Mouse (Mus musculus): ENCODE measurements around the gene Slc22a6.

The Slc22a6 gene

GRCm38 (mm10) chr19:8617904-8618303 is at the start of gene Slc22a6:
Slc22a6 (plus strand) TSS chr19:8618039.
- DNase-seq (ENCODE audit: low spot score) = no peak

- no peak for DNase-seq (ENCODE audit: low spot score)
Measured at GRCm38 (mm10) chr19:8569453-8569863, 48.4 kb upstream of the Slc22a6 start.

- no peak for DNase-seq (ENCODE audit: low spot score)
Measured at GRCm38 (mm10) chr19:8570341-8571040, 47.3 kb upstream of the Slc22a6 start.

GRCm38 (mm10) chr19:8571746-8572145 is 46.1 kb upstream of the Slc22a6 start:
- DNase-seq (ENCODE audit: low spot score) = no peak

GRCm38 (mm10) chr19:8572485-8572884 is 45.4 kb upstream of the Slc22a6 start:
- DNase-seq (ENCODE audit: low spot score) = no peak

GRCm38 (mm10) chr19:8577432-8577831 is 40.4 kb upstream of the Slc22a6 start:
- DNase-seq (ENCODE audit: low spot score) = no peak

GRCm38 (mm10) chr19:8578293-8578969 is 39.4 kb upstream of the Slc22a6 start:
- DNase-seq (ENCODE audit: low spot score) = peak; percentile 49

- DNase-seq (ENCODE audit: low spot score) = no peak
Measured at GRCm38 (mm10) chr19:8578970-8579342, 38.9 kb upstream of the Slc22a6 start.

- no peak for DNase-seq (ENCODE audit: low spot score)
Measured at GRCm38 (mm10) chr19:8585298-8585697, 32.5 kb upstream of the Slc22a6 start.

GRCm38 (mm10) chr19:8585899-8586298 is 31.9 kb upstream of the Slc22a6 start:
- DNase-seq (ENCODE audit: low spot score) = no peak

- DNase-seq (ENCODE audit: low spot score) = no peak
Measured at GRCm38 (mm10) chr19:8586350-8586749, 31.5 kb upstream of the Slc22a6 start.

GRCm38 (mm10) chr19:8587315-8587714 is 30.5 kb upstream of the Slc22a6 start:
- no peak for DNase-seq (ENCODE audit: low spot score)

- DNase-seq (ENCODE audit: low spot score) = no peak
Measured at GRCm38 (mm10) chr19:8590954-8591353, 26.9 kb upstream of the Slc22a6 start, which contains the start of gene Slc22a8. Slc22a8 (plus strand) TSS chr19:8591254.

GRCm38 (mm10) chr19:8592155-8592554 is 25.7 kb upstream of the Slc22a6 start:
- no peak for DNase-seq (ENCODE audit: low spot score)

GRCm38 (mm10) chr19:8592873-8593408 is 24.9 kb upstream of the Slc22a6 start:
- DNase-seq (ENCODE audit: low spot score) = no peak

- DNase-seq (ENCODE audit: low spot score) = no peak
Measured at GRCm38 (mm10) chr19:8593833-8594232, 24.0 kb upstream of the Slc22a6 start.

- no peak for DNase-seq (ENCODE audit: low spot score)
Measured at GRCm38 (mm10) chr19:8594518-8594917, 23.3 kb upstream of the Slc22a6 start.

- DNase-seq (ENCODE audit: low spot score) = no peak
Measured at GRCm38 (mm10) chr19:8597269-8597668, 20.6 kb upstream of the Slc22a6 start.

GRCm38 (mm10) chr19:8599229-8599628 is 18.6 kb upstream of the Slc22a6 start:
- no peak for DNase-seq (ENCODE audit: low spot score)

- no peak for DNase-seq (ENCODE audit: low spot score)
Measured at GRCm38 (mm10) chr19:8601922-8602321, 15.9 kb upstream of the Slc22a6 start.

GRCm38 (mm10) chr19:8602914-8603313 is 14.9 kb upstream of the Slc22a6 start:
- DNase-seq (ENCODE audit: low spot score) = peak; percentile 84

GRCm38 (mm10) chr19:8604536-8605240 is 13.2 kb upstream of the Slc22a6 start:
- DNase-seq (ENCODE audit: low spot score) = no peak

- peak; percentile 26 for DNase-seq (ENCODE audit: low spot score)
Measured at GRCm38 (mm10) chr19:8605241-8605558, 12.6 kb upstream of the Slc22a6 start.

All from c-Kit-positive CD71-positive TER-119-positive erythroid progenitor cells, embryonic 14.5 days (primary cell).